Mouse (Mus musculus): Measurements from ENCODE around the gene Crybg1. TPM values are rescaled to one million over a fixed set of nuclear protein-coding genes. Genes with fewer than 3 reads are reported as not detected.

The Crybg1 gene
- polyA plus RNA-seq, 1 experiment from 2014 or later, result 0.16 TPM

DNA sequence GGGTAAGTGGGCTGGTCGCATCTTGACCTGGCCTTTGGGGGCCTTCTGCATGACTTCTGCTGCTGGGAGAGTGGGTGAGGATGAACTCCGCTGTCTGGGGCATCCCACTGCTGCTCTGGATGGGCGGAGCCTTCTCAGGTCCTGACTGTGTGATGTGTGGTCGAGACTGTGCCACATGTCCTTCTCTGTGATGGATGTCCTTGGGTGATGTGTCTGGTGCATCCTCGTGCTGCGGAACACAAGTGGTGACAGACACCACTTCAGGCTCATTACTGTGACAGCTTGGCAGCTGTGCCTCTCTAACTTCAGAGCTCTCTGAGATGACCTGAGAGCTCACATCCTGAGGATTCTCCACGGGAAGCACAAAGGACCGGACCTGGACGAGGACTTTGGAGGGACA, 150.6 kb downstream of the Crybg1 start:
- Histone ChIP-seq H3K27ac (ENCODE audit: low read depth, low read length) (no peak overlapping the region), H3K9me3 (ENCODE audit: control insufficient read depth, low read length) (no peaks in the 10 kb centered on the region), H3K27me3 (replicated peaks; ENCODE audit: control insufficient read depth, insufficient read depth, low read length) (peaks cover 18% of the 10 kb centered on the region), H3K36me3 (ENCODE audit: control insufficient read depth, insufficient read depth, low read length) (no peaks in the 10 kb centered on the region), H3K9ac (ENCODE audit: low read depth, low read length) (no peak overlapping the region), H3K4me2 (ENCODE audit: low read length) (no peak overlapping the region), H3K4me1 (ENCODE audit: control insufficient read depth, insufficient read depth, low read depth, low read length) (no peaks in the 10 kb centered on the region; the same call in 1 of the 2 replicates), H3K4me3 (ENCODE audit: low read length) (no peak overlapping the region)
- ATAC-seq, result no peak
- WGBS, result 73% methylated on average over 9 of the region's 9 CpGs

DNA sequence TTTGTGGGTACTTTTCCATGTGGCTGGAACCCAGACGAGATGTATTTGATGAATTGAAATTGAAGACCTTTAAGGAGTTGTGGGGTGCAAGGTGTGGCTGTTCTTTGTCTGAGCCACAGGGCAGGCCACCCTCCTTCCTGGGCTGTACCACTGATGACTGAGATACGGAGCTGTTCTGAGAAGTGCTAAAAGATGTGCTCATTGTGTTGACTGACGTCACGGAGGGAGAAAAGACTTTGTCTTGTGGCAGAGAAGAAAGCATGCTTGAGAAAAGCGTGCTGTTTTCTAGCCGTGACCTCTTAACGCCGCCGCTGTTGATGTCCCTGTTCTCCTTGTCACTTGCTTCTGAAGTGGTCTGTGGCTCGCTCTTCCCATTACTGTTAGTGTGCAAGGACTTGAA, 151.4 kb downstream of the Crybg1 start:
- Histone ChIP-seq H3K9ac (ENCODE audit: low read depth, low read length) (no peak overlapping the region), H3K4me1 (ENCODE audit: control insufficient read depth, insufficient read depth, low read depth, low read length) (no peaks in the 10 kb centered on the region; the same call in 1 of the 2 replicates), H3K4me3 (ENCODE audit: low read length) (no peak overlapping the region), H3K9me3 (ENCODE audit: control insufficient read depth, low read length) (no peaks in the 10 kb centered on the region), H3K4me2 (ENCODE audit: low read length) (no peak overlapping the region), H3K27ac (ENCODE audit: low read depth, low read length) (no peak overlapping the region), H3K36me3 (ENCODE audit: control insufficient read depth, insufficient read depth, low read length) (no peaks in the 10 kb centered on the region), H3K27me3 (replicated peaks; ENCODE audit: control insufficient read depth, insufficient read depth, low read length) (peaks cover 11% of the 10 kb centered on the region)
- no peak for ATAC-seq
- WGBS, result 81% methylated on average over 10 of the region's 10 CpGs

DNA sequence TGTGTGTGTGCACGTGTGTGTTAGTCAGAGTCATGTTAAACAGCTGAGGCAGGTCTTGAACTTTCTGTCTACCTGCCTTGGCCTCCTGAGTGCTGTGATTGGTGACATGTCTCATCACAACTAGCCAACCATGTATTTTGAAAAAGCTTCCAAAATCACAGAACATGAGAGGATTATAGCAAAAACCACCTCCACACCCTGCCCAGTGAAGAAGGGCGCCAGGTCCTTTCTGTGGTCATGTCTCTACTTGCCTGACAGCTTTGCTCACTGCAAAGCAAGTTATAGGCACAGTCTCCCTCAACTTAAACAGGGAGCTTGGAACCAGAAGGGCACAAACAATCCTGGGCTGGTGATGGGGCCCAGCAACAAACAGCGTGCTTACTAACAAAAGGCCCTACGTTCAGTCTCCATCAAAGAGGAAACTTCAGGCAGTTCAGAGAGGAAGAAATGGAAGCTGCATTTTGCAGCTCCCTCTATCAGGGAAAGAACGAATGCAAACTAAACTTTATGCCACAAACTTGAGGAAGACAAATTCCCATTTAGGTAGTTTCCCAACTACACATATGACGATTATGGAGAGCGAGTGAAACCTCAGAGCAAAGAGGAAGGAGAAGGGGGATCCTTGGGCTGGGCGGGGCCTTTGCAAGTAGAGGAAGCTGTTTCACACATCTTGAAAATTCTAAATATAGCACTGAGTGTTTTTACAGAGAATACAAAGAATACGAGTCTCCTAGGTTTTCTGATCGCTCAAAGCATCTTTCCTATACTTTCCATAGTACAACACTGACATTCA, 152.6 kb downstream of the Crybg1 start:
- Histone ChIP-seq H3K27ac (ENCODE audit: low read depth, low read length) (no peak overlapping the region), H3K4me1 (ENCODE audit: control insufficient read depth, insufficient read depth, low read depth, low read length) (no peaks in the 10 kb centered on the region; the same call in 1 of the 2 replicates), H3K9ac (ENCODE audit: low read depth, low read length) (no peak overlapping the region), H3K9me3 (ENCODE audit: control insufficient read depth, low read length) (no peaks in the 10 kb centered on the region), H3K4me3 (ENCODE audit: low read length) (no peak overlapping the region), H3K4me2 (ENCODE audit: low read length) (no peak overlapping the region), H3K27me3 (replicated peaks; ENCODE audit: control insufficient read depth, insufficient read depth, low read length) (peaks cover 1% of the 10 kb centered on the region), H3K36me3 (ENCODE audit: control insufficient read depth, insufficient read depth, low read length) (no peaks in the 10 kb centered on the region)
- whole genome bisulfite sequencing, result 86% methylated on average over 10 of the region's 10 CpGs
- no peak for ATAC-seq

DNA sequence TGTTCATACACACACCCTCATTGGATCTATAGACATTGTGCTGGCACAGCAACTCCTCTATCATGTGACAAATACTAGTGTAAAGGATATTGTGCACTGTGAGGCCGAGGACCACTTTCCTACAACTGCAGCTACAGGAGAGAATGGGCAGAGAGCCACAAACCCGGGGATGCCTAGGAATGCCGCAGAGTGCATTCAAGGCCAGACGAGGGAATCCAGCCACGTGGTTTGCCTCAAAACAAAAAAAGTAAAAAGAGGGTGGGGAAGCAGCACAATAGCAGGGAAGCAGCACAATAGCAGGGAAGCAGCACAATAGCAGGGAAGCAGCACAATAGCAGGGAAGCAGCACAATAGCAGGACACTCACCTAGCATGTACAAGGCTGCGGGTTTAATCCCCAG, 155.5 kb downstream of the Crybg1 start:
- Histone ChIP-seq H3K4me1 (ENCODE audit: control insufficient read depth, insufficient read depth, low read depth, low read length) (no peaks in the 10 kb centered on the region), H3K27ac (ENCODE audit: low read depth, low read length) (no peak overlapping the region), H3K36me3 (ENCODE audit: control insufficient read depth, insufficient read depth, low read length) (no peaks in the 10 kb centered on the region), H3K27me3 (replicated peaks; ENCODE audit: control insufficient read depth, insufficient read depth, low read length) (no peaks in the 10 kb centered on the region), H3K9me3 (ENCODE audit: control insufficient read depth, low read length) (no peaks in the 10 kb centered on the region), H3K4me2 (ENCODE audit: low read length) (no peak overlapping the region), H3K4me3 (ENCODE audit: low read length) (no peak overlapping the region), H3K9ac (ENCODE audit: low read depth, low read length) (no peak overlapping the region)
- 5% methylated on average over 6 of the region's 6 CpGs for WGBS
- ATAC-seq, result 0 out of 2 replicates have a peak, but pooled peaks have one; percentile 50

- WGBS, result 89% methylated on average over 5 of the region's 5 CpGs
- Histone ChIP-seq H3K4me2 (ENCODE audit: low read length) (no peak overlapping the region), H3K27ac (ENCODE audit: low read depth, low read length) (no peak overlapping the region), H3K4me1 (ENCODE audit: control insufficient read depth, insufficient read depth, low read depth, low read length) (no peaks in the 10 kb centered on the region), H3K9me3 (ENCODE audit: control insufficient read depth, low read length) (no peaks in the 10 kb centered on the region), H3K27me3 (replicated peaks; ENCODE audit: control insufficient read depth, insufficient read depth, low read length) (no peaks in the 10 kb centered on the region), H3K4me3 (ENCODE audit: low read length) (no peak overlapping the region), H3K36me3 (ENCODE audit: control insufficient read depth, insufficient read depth, low read length) (no peaks in the 10 kb centered on the region), H3K9ac (ENCODE audit: low read depth, low read length) (no peak overlapping the region)
- no peak for ATAC-seq
These were observed 156.1 kb downstream of the Crybg1 start for GRCm38 (mm10) chr10:43992506-43992905.

GRCm38 (mm10) chr10:43991268-43991667, 157.4 kb downstream of the Crybg1 start:
- no peak overlapping the region for H3K4me2 ChIP-seq (ENCODE audit: low read length)
- ATAC-seq, result no peak
- no peaks in the 10 kb centered on the region for H3K4me1 ChIP-seq (ENCODE audit: control insufficient read depth, insufficient read depth, low read depth, low read length)
- no peak overlapping the region for H3K4me3 ChIP-seq (ENCODE audit: low read length)
- H3K9ac ChIP-seq (ENCODE audit: low read depth, low read length), result no peak overlapping the region
- H3K36me3 ChIP-seq (ENCODE audit: control insufficient read depth, insufficient read depth, low read length), result no peaks in the 10 kb centered on the region
- WGBS, result 89% methylated on average over 5 of the region's 5 CpGs
- no peaks in the 10 kb centered on the region for H3K9me3 ChIP-seq (ENCODE audit: control insufficient read depth, low read length)
- H3K27me3 ChIP-seq (replicated peaks; ENCODE audit: control insufficient read depth, insufficient read depth, low read length), result no peaks in the 10 kb centered on the region
- no peak overlapping the region for H3K27ac ChIP-seq (ENCODE audit: low read depth, low read length)

DNA sequence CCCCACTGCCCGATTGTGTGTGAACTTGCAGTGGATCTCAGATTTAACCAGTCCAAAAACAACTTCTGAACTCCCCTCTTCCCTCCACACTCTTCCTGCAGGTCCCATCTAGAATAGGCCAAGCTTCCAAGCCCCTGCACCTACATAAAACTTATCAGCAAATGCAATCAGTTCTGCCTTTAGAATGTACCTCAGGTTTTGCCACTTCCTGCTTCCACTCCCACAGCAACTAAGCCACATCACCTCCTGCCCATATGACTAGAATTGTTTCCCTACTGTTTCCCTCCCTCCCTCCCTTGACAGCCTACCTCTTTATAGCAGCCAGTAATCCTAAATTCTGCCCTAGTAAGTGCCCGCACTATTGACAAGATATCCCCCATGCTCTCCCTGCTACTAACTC, 164.8 kb downstream of the Crybg1 start:
- H3K27ac ChIP-seq (ENCODE audit: low read depth, low read length), result no peak overlapping the region
- ATAC-seq, result no peak
- no peak overlapping the region for H3K9ac ChIP-seq (ENCODE audit: low read depth, low read length)
- H3K4me2 ChIP-seq (ENCODE audit: low read length), result no peak overlapping the region
- H3K36me3 ChIP-seq (ENCODE audit: control insufficient read depth, insufficient read depth, low read length), result no peaks in the 10 kb centered on the region
- no peaks in the 10 kb centered on the region for H3K4me1 ChIP-seq (ENCODE audit: control insufficient read depth, insufficient read depth, low read depth, low read length)
- H3K9me3 ChIP-seq (ENCODE audit: control insufficient read depth, low read length), result no peaks in the 10 kb centered on the region
- 94% methylated on average over 2 of the region's 2 CpGs for WGBS
- H3K27me3 ChIP-seq (replicated peaks; ENCODE audit: control insufficient read depth, insufficient read depth, low read length), result no peaks in the 10 kb centered on the region
- H3K4me3 ChIP-seq (ENCODE audit: low read length), result no peak overlapping the region

- H3K27me3 ChIP-seq (replicated peaks; ENCODE audit: control insufficient read depth, insufficient read depth, low read length), result no peaks in the 10 kb centered on the region
- ATAC-seq, result no peak
- no peak overlapping the region for H3K4me2 ChIP-seq (ENCODE audit: low read length)
- no peaks in the 10 kb centered on the region for H3K9me3 ChIP-seq (ENCODE audit: control insufficient read depth, low read length)
- no peak overlapping the region for H3K9ac ChIP-seq (ENCODE audit: low read depth, low read length)
- no peak overlapping the region for H3K27ac ChIP-seq (ENCODE audit: low read depth, low read length)
- H3K36me3 ChIP-seq (ENCODE audit: control insufficient read depth, insufficient read depth, low read length), result no peaks in the 10 kb centered on the region
- no peaks in the 10 kb centered on the region for H3K4me1 ChIP-seq (ENCODE audit: control insufficient read depth, insufficient read depth, low read depth, low read length)
- no peak overlapping the region for H3K4me3 ChIP-seq (ENCODE audit: low read length)
- 84% methylated on average over 5 of the region's 5 CpGs for WGBS
These were observed 165.4 kb downstream of the Crybg1 start for GRCm38 (mm10) chr10:43983241-43983640.

DNA sequence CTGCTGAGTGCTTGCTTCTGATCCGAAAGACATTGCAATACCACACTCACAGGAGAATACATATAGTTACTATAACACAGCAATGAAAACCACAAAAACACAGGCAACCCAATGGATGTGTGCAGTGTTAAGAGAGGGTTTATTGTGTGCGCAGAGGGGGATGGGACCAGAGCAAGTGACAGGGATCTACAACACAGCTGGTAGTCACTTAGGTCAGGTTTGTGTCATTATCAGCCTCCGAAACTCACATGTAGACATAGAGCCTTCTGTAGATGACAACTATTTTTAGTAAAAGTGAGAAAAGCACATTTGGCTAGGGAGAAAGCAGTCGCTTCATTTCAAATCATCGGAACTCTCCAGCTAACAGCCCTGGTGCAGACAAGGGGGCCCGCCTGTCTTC, 166.2 kb downstream of the Crybg1 start:
- ATAC-seq, result no peak

More for the DNA sequence above, 166.2 kb downstream of the Crybg1 start:
- 93% methylated on average over 6 of the region's 6 CpGs for WGBS
- no peaks in the 10 kb centered on the region for H3K4me1 ChIP-seq (ENCODE audit: control insufficient read depth, insufficient read depth, low read depth, low read length)
- H3K36me3 ChIP-seq (ENCODE audit: control insufficient read depth, insufficient read depth, low read length), result no peaks in the 10 kb centered on the region
- no peak overlapping the region for H3K9ac ChIP-seq (ENCODE audit: low read depth, low read length)
- H3K9me3 ChIP-seq (ENCODE audit: control insufficient read depth, low read length), result no peaks in the 10 kb centered on the region
- no peak overlapping the region for H3K27ac ChIP-seq (ENCODE audit: low read depth, low read length)
- H3K4me2 ChIP-seq (ENCODE audit: low read length), result no peak overlapping the region
- no peak overlapping the region for H3K4me3 ChIP-seq (ENCODE audit: low read length)
- H3K27me3 ChIP-seq (replicated peaks; ENCODE audit: control insufficient read depth, insufficient read depth, low read length), result no peaks in the 10 kb centered on the region

All from hindbrain, embryonic 16.5 days (tissue).